Mouse (Mus musculus) neutrophil, adult 5-6 weeks (primary cell): Measurements from ENCODE around the gene Cpd. TPM values are rescaled to one million over a fixed set of nuclear protein-coding genes. Genes with fewer than 3 reads are reported as not detected.

Experiments
- ATAC-seq: fragments of 151-379, 151-347 bp; 2 replicates; pipeline ENCODE4 v1.8.0; 2017; ENCODE audit warnings: mild to moderate bottlenecking, moderate TSS enrichment; ENCODE audit not compliant: insufficient number of reproducible peaks, poor library complexity, low FRiP score, severe bottlenecking; ENCODE audit errors: extremely low read depth
- total RNA-seq: library from RNA; stranded (forward); fragments of 200-1000 nt; gene quantifications from 2 replicates; pipeline ENCODE4 v1.2.3, GENCODE M21; 2017

The Cpd gene
- total RNA-seq = 107 and 114 TPM in 2 replicates

GRCm38 (mm10) chr11:76846878-76847222 is at the start of gene Cpd:
TSS of gene Cpd (minus strand) at chr11:76847018.
- ATAC-seq = peak; percentile 53

- no peak for ATAC-seq
Measured at GRCm38 (mm10) chr11:76896360-76896759, 49.5 kb upstream of the Cpd start.

GRCm38 (mm10) chr11:76894240-76894639 is 47.4 kb upstream of the Cpd start:
- peak; percentile 68; the same call in 1 of the 2 replicates for ATAC-seq

- no peak for ATAC-seq
Measured at GRCm38 (mm10) chr11:76893570-76893969, 46.8 kb upstream of the Cpd start.

GRCm38 (mm10) chr11:76892972-76893371 is 46.2 kb upstream of the Cpd start:
- ATAC-seq = no peak

GRCm38 (mm10) chr11:76891738-76892349 is 45.0 kb upstream of the Cpd start:
- no peak for ATAC-seq

GRCm38 (mm10) chr11:76891171-76891570 is 44.4 kb upstream of the Cpd start:
- no peak for ATAC-seq

GRCm38 (mm10) chr11:76889339-76890164 is 42.7 kb upstream of the Cpd start:
- peak; percentile 14; the same call in 1 of the 2 replicates for ATAC-seq

GRCm38 (mm10) chr11:76884451-76884850 is 37.6 kb upstream of the Cpd start:
- peak; percentile 32; the same call in 1 of the 2 replicates for ATAC-seq

- ATAC-seq = peak; percentile 27; the same call in 1 of the 2 replicates
Measured at GRCm38 (mm10) chr11:76879816-76880215, 33.0 kb upstream of the Cpd start.

GRCm38 (mm10) chr11:76874766-76875165 is 27.9 kb upstream of the Cpd start:
- ATAC-seq = no peak

GRCm38 (mm10) chr11:76873865-76874264 is 27.0 kb upstream of the Cpd start:
- no peak for ATAC-seq

- ATAC-seq = no peak
Measured at GRCm38 (mm10) chr11:76872556-76873234, 25.9 kb upstream of the Cpd start.

GRCm38 (mm10) chr11:76861185-76861584 is 14.4 kb upstream of the Cpd start:
- ATAC-seq = no peak

GRCm38 (mm10) chr11:76859261-76859660 is 12.4 kb upstream of the Cpd start:
- ATAC-seq = peak; percentile 74

GRCm38 (mm10) chr11:76858781-76859180 is 12.0 kb upstream of the Cpd start:
- ATAC-seq = no peak

GRCm38 (mm10) chr11:76857111-76857510 is 10.3 kb upstream of the Cpd start:
- no peak for ATAC-seq

- peak; percentile 57; the same call in 1 of the 2 replicates for ATAC-seq
Measured at GRCm38 (mm10) chr11:76856601-76857000, 9.8 kb upstream of the Cpd start.

- ATAC-seq = no peak
Measured at GRCm38 (mm10) chr11:76854475-76855341, 7.9 kb upstream of the Cpd start.
